Mouse (Mus musculus): ENCODE measurements around the gene Fgf22.

GRCm38 (mm10) chr10:79783920-79784800 lies 29.3 kb downstream of the Fgf22 start:
- TF ChIP-seq CTCF (IDR thresholded peaks at IDR 0.05; ENCODE audit: low read depth, low read length) (peak; percentile 47; the same call in 1 of the 2 replicates), POLR2A (IDR thresholded peaks at IDR 0.05; ENCODE audit: extremely low read depth, insufficient read depth, low read length) (no peak)

Measured in liver, adult 2 months (tissue).